Mouse (Mus musculus) kidney, postnatal 14 days (tissue): Measurements from ENCODE around the gene Cog1.
"Not testable (repeated sequence)": the region's sequence is repeated elsewhere in the genome, so short reads cannot be mapped to it uniquely, and the experiment has no call there.

Experiments
- DNase-seq: peaks from one replicate; pipeline ENCODE4 v3.0.0; 2022; ENCODE audit warnings: mixed read lengths

The Cog1 gene

GRCm38 (mm10) chr11:113632303-113632702 lies 16.7 kb upstream of the Cog1 start:
- no peak for DNase-seq

- no peak for DNase-seq
Observed at GRCm38 (mm10) chr11:113633398-113633797, 15.6 kb upstream of the Cog1 start.

- no peak for DNase-seq
Observed at GRCm38 (mm10) chr11:113634699-113635121, 14.3 kb upstream of the Cog1 start.

GRCm38 (mm10) chr11:113638680-113639079 lies 10.3 kb upstream of the Cog1 start:
- DNase-seq, result no peak

- DNase-seq, result no peak
Observed at GRCm38 (mm10) chr11:113645181-113645580, 3.8 kb upstream of the Cog1 start.

- DNase-seq, result peak; percentile 76
Observed at GRCm38 (mm10) chr11:113648152-113648551, 817 bp upstream of the Cog1 start.

GRCm38 (mm10) chr11:113649353-113650210 lies 613 bp downstream of the Cog1 start, which contains the start of gene Slc39a11:
Gene Slc39a11, minus strand, starts transcription at chr11:113650079.
- peak; percentile 79 for DNase-seq

GRCm38 (mm10) chr11:113651206-113651906 lies 2.4 kb downstream of the Cog1 start:
- no peak for DNase-seq

GRCm38 (mm10) chr11:113651907-113652273 lies 2.9 kb downstream of the Cog1 start:
- DNase-seq, result peak; percentile 58

- peak; percentile 65 for DNase-seq
Observed at GRCm38 (mm10) chr11:113652516-113652915, 3.5 kb downstream of the Cog1 start.

- DNase-seq, result no peak
Observed at GRCm38 (mm10) chr11:113654105-113654504, 5.1 kb downstream of the Cog1 start.

- no peak for DNase-seq
Observed at GRCm38 (mm10) chr11:113654561-113655270, 5.7 kb downstream of the Cog1 start.

- DNase-seq, result no peak
Observed at GRCm38 (mm10) chr11:113656511-113656932, 7.6 kb downstream of the Cog1 start.

- DNase-seq, result no peak
Observed at GRCm38 (mm10) chr11:113657221-113657620, 8.3 kb downstream of the Cog1 start.

- DNase-seq, result peak; percentile 41
Observed at GRCm38 (mm10) chr11:113658319-113658718, 9.3 kb downstream of the Cog1 start.

- DNase-seq, result no peak
Observed at GRCm38 (mm10) chr11:113658763-113659162, 9.8 kb downstream of the Cog1 start.

- not testable (repeated sequence) for DNase-seq
Observed at GRCm38 (mm10) chr11:113660213-113660612, 11.2 kb downstream of the Cog1 start.

GRCm38 (mm10) chr11:113660940-113661339 lies 12.0 kb downstream of the Cog1 start:
- no peak for DNase-seq

- DNase-seq, result no peak
Observed at GRCm38 (mm10) chr11:113661835-113662351, 12.9 kb downstream of the Cog1 start.

- DNase-seq, result no peak
Observed at GRCm38 (mm10) chr11:113664279-113664678, 15.3 kb downstream of the Cog1 start.

GRCm38 (mm10) chr11:113666205-113666604 lies 17.2 kb downstream of the Cog1 start:
- DNase-seq, result no peak

GRCm38 (mm10) chr11:113666648-113667047 lies 17.7 kb downstream of the Cog1 start:
- peak; percentile 68 for DNase-seq

GRCm38 (mm10) chr11:113667122-113667521 lies 18.2 kb downstream of the Cog1 start:
- peak; percentile 71 for DNase-seq
